Mouse (Mus musculus): Measurements from ENCODE around the gene Cox7a2.

Gene Cox7a2

DNA sequence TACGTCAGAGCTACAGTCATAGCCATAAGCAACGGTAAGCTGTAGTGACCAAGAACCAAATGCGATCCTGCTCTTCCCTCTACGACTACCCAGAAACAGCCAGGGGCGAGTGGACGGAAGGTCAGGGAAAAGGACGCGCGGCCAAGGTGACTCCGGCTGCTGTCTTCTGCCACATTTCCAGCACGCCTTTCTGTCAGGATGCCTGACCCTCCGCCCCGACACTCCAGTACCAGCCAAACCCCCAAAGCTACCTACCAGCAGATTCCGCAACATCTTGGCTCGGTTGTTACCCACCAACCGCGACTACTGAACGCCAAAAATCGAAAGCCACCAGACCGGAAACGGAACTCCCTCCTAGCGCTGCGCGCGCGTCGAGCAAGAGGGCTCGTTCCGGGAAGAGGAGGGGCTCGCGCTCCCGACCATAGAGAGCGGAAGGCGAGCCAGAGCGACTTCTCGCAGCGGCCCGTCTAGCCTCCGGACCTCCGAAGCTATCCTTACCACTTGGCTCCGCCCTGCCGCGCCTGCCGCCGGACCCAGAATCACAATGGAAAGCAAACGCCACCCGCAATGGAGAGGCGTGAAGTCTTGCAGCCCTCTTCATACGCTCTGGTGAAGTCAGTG lies at the start of gene Cox7a2:
Gene Cox7a2 (minus strand): TSS at position 494 of the 621 bp plus-strand sequence.
- in situ Hi-C loops (cut with MboI, MseI), result no loop called here

DNA sequence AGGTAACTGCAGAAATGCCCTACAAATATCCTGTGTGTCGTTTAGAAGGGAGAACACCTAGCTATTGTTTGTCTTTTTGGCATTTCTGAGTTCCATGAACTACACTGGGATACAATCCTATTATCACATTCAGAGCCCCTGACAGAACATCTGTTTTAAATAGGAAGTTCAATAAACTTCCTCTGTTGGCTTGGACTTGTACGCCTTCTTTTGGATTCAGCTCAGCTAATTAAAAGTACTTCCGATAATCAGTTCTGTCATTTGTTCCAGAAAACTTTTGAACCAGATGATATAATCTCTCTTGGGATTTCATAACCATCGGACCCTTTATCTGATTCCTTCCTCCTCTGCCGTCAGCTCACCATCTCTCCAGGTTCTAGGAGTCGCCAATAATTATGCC lies 49.7 kb upstream of the Cox7a2 start:
- in situ Hi-C loops (cut with MboI, MseI), result loop anchor here (10.0 kb wide), 1 partner anchor 1625 kb away; the partner anchor contains the start of gene Gsta4

DNA sequence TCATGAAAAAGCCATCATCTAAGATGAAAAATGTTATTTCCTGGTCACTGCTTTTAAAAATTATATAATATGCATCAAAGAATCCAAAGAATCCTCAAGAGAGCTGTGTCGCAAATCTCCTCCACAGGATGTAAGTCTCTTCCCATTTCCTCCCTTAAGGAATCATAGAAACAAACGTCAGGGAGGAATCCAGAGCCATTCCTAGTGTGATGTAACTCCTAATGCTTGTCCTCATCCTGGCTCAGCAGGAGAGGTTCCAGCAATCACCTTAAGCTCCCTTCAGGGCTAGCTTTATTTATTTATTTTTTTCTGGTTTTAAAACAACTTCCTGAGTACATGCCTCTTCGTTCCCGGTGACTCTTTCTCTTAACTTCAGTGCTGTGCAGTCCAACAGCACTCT lies 47.5 kb upstream of the Cox7a2 start:
- in situ Hi-C loops (cut with MboI, MseI), result loop anchor here (10.0 kb wide), 1 partner anchor 1622 kb away; the partner anchor contains the start of gene Gsta4

DNA sequence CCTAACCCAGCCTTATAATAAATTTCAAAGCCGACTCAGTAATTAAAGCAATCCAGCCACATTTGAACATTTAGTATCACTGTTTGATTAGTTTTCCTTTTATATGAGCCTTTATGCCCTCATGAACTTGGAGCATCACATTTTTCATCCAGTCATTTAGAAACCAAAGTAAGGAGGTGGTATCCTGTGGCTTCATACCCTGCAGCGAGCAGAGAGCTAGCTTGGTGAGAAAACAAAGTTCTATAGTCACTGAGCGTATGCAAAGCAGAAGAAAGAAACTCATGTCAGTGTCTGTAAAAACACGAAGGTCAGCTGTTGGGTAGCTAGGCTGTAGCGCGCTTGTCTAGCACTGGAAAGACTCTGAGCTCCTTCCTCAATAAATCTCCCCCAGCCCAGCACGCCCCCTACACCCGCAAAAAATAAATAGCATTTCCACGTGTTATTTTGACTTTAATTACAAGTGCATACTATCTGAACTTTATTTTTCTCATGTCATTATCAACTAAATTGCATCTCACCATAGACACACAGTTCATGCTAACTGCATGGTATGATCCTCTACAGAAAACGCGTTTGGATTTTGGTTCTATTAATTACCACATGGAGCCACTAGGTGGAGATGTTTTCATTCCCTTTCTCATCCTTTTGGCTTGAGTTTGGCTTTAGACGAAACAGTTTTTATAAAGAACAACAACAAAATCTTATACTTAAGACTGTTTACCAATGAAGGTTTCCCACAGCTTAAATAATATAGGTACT lies 46.8 kb upstream of the Cox7a2 start:
- in situ Hi-C loops (cut with MboI, MseI), result loop anchor here (10.0 kb wide), 1 partner anchor 1622 kb away; the partner anchor contains the start of gene Gsta4

DNA sequence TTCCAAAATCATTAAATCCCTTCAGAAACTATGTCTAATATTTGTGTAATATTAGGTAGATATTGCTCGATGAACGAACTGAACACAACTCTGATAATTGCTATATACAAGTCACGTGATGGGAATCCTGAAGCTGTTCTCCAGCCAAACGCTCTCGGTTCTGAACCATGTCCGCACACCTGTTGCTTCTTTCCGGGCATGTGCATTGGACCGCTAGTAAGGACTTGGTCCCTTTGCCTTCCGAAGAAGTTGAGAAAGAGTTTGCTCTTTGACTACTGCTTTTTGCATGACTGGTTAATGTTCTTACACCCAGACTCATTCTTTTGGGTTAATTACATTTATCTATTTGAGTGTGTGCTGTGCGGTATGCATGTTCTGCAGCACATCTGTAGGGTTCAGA lies 45.7 kb upstream of the Cox7a2 start:
- in situ Hi-C loops (cut with MboI, MseI), result loop anchor here (10.0 kb wide), 1 partner anchor 1621 kb away; the partner anchor contains the start of gene Gsta4

DNA sequence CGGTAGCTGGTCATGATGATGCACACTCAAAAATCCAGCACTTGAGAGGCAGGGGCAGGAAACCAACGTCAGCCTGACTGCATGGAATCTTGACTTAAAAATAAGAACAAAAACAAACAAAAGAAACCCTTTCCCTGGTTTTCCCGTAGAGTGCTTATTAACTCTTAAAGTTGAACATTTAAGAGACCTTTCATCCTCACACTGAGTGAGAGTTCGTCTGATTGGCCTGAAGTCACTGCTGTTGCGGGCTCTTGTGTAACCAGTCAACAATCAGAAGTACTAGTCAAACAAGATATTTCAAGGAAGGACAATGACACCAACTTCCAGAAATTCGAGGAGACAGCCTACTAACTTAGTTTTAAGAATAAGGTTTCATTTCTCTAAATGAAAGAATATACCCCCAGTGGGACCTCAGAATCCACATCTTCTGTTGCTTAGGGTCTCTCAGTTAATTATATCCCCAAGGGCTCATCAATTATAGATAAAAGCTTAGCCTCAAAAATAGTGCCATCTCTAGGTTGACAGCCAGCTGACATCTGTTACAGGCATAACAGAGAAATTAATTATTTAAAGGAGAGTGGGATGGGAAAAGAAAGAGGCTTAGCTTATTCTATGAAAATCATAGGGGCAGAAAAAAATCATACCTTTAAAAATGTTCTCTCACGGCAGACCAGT lies 36.9 kb upstream of the Cox7a2 start:
- in situ Hi-C loops (cut with MboI, MseI), result no loop called here

DNA sequence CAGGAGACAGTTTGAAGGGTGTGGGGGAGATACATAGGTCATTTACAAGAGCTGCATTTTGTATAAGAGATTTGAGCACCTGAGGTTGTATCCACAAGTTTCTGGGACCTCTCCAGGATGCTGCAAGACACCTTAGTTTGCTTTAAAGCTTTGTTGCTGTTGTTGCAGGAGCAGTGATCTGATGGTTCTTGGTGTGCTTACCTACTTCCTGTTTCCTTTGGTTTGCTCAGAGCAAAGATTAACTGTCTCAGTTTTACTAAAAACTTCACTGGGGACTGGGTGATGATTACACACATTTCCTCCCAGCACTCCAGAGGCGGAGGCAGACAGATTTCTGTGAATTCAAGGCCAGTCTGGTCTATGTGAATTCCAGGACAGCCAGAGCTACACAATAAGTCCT lies 35.4 kb upstream of the Cox7a2 start:
- in situ Hi-C loops (cut with MboI, MseI), result no loop called here

DNA sequence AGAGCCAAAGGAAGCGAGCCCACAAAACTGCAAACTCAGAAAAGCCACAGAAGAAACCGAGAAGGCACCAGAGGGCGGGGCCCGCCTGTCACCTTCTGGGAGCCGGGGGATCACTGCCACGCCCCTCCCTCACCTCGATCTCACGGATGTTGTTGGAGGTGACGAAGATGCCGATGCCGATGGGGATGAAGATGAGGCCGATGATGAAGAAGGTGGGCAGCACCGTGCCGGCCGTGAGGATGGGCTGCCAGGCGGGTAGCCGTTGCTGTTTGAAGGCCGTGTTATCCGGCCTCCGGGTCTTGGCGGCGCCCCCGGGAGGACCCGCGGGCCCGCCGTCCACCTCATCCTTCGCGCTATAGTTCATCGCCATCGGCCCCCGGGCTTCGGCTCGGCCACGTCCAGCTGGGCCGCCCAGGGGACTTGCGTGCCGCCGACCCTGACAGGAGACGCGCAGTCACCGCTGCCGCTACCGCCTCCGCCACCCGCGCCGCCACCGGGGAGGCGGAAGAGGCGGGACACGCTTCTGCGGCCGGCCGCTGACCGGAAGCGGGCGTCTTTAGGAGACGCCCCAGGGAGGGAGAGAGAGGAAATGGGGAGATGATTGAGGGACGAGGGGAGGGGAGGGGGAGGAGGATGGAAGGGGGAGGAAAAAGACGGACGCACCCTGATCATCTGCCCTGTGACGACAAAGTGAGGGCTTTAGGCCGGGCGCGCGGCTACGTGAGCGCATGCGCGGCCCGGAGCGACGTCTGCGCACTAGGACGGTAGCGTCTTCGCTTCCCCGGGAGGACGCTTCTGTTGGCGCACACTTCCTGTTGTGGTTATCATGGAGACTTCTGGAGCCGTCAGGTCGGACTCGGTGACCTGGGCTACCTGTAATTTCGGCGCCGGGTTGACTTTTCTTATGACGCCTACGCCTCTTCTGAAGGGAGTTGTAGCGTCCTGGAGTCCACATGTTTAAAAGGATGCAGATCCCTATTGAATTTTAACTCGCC lies 33.5 kb upstream of the Cox7a2 start, which contains the start of gene Tmem30a:
Gene Tmem30a (minus strand): TSS at position 667 of the 995 bp plus-strand sequence.
- in situ Hi-C loops (cut with MboI, MseI), result no loop called here

DNA sequence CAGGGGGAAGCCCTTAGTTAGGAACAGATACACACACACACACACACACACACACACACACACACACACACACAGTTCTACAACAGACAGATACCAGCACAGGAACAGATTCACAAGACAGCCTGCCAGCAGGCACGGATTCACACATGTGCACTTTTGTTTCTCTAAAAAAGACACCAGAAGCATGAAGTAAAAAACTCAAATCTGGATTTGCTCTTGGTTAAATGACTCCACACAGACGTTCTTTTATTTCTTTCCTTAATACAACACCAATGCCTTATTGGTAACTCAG lies 26.1 kb upstream of the Cox7a2 start:
- in situ Hi-C loops (cut with MboI, MseI), result no loop called here

DNA sequence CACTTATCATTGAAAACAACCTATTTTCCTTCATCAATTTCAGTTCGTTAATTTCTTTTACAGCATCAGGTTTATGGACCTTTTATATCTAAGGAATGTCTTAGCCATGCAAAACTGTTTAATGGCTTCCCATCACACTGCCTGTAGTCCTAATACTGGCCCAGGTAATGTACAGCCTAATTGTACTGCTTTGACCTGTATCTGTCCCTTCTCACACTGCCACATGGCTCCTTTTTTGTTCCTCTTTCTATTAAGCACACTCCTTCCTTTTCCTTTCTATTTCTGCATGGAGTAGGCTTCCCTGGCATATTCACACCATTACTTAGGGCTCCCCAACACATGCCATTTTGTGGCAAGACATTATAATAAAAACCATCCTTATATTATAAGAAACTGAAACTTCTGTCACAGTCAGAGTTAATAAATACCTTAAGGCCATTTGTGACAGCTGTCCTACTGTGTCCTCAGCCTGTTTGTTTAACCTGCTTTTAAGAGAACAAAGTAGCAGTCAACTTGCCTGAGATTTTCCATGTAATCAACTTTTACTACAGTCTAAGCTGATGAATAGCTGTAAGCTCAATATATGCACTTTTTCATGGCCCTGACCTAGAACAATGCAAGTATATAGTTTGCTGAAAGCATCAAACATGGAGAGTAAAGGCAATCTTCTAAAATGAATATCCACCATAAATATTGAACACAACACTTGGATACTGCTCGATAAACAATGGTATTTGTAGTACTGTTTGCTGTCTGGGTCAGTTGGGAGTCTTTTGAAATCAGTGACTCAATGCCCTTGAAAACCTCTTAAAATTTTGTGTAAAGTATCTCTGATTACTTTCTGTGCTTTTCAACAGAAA lies 25.5 kb upstream of the Cox7a2 start:
- in situ Hi-C loops (cut with MboI, MseI), result no loop called here

DNA sequence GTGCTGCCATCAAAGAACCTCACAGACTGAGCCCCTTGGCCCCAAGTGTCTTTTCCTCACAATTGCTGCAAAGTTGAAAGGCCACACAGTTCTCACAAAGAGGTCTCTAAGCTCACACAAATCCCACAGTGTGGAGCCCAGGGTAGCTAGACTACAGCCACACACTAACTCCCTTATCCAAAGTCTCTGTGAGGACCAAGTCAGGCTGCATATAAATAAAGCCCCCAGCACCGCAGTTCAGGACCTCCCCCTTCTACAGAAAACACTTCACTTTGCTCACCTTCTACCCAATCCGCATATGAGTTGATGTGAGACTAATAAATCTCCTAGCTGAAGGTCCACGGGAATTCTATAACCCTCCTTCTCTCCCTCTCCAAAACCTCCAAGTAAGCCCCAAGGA lies 24.8 kb upstream of the Cox7a2 start:
- in situ Hi-C loops (cut with MboI, MseI), result no loop called here

DNA sequence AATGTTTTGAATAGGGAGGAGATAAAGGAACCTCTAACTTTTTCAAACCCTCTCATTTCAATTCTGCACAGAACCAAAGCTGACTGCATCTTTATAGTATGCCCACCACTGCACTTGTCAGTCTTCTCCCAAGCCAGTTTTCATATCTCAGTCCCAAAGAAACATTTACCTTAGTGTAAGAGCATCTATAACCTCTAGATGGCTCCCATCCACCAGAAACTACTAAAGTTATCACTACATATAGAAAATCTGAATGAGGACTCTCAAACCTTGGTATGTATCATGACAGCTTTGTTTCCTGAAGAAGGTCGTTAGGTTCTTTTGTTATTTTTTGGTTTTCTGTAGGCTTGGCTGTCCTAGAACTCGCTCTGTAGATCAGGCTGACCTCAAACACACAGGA lies 19.7 kb upstream of the Cox7a2 start:
- in situ Hi-C loops (cut with MboI, MseI), result no loop called here

DNA sequence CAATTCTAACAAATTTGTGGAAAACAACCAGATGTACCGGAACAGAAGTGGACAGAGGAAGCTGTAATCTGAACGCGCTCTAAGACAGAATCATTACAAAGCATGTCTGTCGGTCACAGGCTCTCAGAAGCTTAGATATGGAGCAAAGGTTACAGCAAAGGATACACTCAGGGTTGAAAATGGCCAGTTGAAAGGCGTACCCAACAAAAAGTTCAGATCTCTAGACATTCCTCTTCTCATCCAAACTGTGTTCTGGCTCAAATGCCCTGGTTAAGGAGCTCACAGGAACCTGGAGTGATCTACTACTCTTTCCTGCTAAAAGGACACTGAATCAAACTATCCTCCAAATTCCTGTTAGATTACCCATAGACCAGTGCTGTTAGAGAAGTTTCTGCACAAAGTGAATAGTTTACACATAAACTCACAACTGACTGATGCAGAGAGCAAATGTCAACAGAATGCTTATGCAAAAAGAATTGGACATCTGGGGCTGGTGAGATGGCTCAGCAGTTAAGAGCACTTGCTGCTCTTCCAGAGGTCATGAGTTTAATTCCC lies 7.4 kb upstream of the Cox7a2 start:
- in situ Hi-C loops (cut with MboI, MseI), result no loop called here

DNA sequence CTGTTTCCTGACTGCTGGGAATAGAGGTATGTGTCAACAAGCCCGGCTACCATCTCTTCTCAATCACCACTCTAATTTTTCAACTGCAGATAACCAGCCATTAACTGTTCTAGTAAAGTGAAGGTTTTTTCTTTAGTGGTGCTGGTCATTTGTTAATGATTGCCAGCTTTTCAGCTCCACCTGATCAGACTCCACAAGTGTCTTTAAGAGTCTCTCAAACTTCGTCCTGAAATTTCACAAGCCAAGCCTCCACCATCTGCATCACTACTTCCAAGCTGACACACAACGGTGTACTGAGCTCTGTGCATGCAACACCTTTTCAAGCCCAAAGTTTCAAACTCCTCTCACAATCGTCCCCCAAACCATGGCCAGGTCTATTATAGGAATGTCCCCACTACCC lies 5.7 kb upstream of the Cox7a2 start:
- in situ Hi-C loops (cut with MboI, MseI), result no loop called here

DNA sequence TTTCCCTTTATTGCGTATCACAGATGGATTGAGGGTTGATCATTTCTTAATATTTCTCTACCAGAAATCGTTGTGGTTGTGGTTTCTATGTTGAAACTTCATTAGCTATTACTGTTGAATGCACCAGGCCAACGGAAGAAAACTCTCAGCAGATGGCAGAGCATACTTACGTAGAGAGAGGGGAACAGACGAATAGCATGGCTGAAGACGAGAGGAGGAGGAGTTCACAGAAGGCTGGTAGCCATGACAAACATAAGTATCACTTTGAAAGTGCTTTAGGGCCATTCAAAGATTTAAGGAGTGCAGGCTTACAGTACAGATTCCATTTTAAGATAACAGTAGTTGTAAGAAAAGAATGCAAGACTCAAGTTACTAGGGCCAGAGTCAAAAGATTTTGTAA lies 2.8 kb upstream of the Cox7a2 start:
- in situ Hi-C loops (cut with MboI, MseI), result no loop called here

DNA sequence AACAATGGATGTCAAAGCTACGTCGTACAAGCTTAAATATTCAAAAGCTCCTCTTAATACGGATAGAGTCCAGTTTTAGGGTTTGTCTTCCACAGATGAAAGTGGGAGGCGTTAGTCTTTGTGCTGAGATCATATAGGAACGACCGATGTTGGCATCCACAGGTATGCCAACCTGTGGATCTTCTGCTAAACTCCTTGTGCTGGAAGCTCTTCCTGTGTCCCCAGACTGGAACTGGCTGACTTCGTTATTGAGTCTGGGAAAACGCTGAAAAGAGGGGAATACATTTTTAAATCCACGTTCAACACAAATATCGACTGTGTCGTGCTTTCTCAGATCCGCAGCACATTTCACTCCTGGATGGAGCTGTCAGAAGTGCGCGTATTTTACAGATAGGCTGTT lies 398 bp upstream of the Cox7a2 start:
- in situ Hi-C loops (cut with MboI, MseI), result no loop called here

DNA sequence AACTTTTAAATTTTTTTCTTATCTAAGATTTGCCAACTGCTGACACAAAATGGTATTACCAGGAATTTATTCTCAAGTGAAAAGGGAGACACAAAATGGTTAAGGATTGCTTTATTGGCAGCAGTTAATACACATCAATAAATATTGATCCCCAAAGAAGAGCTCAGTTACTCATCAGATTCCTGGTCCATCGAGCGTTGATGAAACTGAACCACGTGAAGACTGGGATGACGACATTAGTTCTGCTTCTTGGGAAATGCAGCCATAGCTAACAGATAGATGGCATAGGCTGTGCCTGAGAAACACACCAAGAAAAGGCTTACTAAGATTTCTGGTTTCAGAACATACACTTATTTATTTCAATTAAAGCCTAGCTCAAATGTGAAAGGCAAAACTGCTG lies 4.4 kb downstream of the Cox7a2 start:
- in situ Hi-C loops (cut with MboI, MseI), result no loop called here

DNA sequence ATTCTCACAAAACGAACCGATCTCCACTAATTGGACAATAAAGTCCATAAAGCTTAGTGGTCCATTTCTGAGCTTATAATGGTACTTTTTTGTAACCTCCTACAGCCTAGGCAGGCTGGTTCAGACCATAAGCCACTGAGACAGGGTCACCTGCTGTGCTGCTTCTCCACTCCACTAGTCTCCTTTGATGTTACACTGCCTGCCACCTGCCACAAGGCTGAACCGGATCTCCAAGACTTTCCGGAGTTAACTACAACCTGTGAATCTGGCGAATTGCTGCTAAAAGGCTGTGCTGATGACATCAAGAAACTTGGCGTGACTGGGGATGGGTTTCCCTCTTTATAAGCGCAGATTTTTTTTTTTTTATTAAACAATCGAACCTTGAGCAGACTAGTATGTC lies 7.8 kb downstream of the Cox7a2 start:
- in situ Hi-C loops (cut with MboI, MseI), result no loop called here

DNA sequence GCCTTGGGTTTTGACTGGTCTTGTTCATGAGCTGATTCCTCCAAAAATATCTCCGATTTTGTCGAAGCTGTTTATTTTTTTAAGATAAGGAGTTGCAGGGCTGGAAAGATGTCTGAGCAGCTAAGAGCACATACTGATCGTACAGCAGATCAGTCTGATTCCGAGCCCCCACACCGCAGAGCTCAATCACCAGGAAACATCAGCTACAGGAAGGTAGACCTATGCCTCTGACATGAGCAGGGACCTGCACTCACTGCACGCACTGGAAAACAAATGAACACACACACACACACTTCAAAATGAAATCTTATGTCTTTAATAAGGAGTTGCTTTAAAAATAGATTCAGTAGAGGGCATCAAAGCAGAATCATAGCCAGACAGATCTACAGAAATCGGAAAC lies 9.0 kb downstream of the Cox7a2 start:
- in situ Hi-C loops (cut with MboI, MseI), result no loop called here

DNA sequence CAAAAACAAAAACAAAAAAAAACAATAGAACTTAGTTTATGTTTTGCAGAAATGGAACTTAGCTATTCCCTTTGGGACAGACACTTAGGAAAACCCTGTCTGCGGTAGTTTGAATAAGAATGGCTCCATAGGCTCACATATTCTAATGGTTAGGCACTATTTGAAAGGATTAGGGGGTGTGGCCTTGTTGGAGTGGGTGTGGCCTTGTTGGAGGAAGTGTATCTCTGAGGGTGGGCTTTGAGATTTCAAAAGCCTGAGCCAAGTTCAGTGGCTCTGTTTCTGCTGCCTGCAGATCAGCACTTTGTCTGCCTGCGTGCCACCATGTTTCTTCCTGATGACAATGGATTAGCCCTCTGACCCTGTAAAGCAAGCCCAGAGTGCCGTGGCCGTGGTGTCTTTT lies 14.6 kb downstream of the Cox7a2 start:
- in situ Hi-C loops (cut with MboI, MseI), result no loop called here

All from regulatory T cell (primary cell).